Mouse (Mus musculus) C2C12 (cell line): ENCODE results near the gene Fancf. TPM values are rescaled to one million over a fixed set of nuclear protein-coding genes. Genes with fewer than 3 reads are reported as not detected.

ENCODE experiments used
- H3K27me3 ChIP-seq: one replicate; pipeline ENCODE4 v1.6.1; 2011; ENCODE audit not compliant: control insufficient read depth, insufficient read depth, insufficient read length
- H3K36me3 ChIP-seq: one replicate; pipeline ENCODE4 v1.6.1; 2011; ENCODE audit not compliant: control insufficient read depth, insufficient read depth
- H3K4me3 ChIP-seq: one replicate; pipeline ENCODE4 v1.5.1; 2011; ENCODE audit warnings: mild to moderate bottlenecking, control low read depth; ENCODE audit not compliant: poor library complexity, insufficient read depth, severe bottlenecking
- H3K79me2 ChIP-seq: one replicate; pipeline ENCODE4 v1.6.1; 2011; ENCODE audit not compliant: control insufficient read depth, insufficient read depth
- H3K79me3 ChIP-seq: one replicate; pipeline ENCODE4 v1.6.1; 2011; ENCODE audit warnings: low read depth, control low read depth
- H3ac ChIP-seq: one replicate; pipeline ENCODE3; 2011; ENCODE audit warnings: low read depth; ENCODE audit not compliant: control insufficient read depth, insufficient read length
- CEBPB ChIP-seq: IDR thresholded peaks from one replicate; pipeline ENCODE4 v1.6.1; 2011; ENCODE audit warnings: low read depth, mild to moderate bottlenecking, control low read depth, moderate library complexity
- CTCF ChIP-seq: IDR thresholded peaks from one replicate; pipeline ENCODE4 v1.5.1; 2011; ENCODE audit not compliant: control insufficient read depth, insufficient read depth, insufficient read length
- FOSL1 ChIP-seq: IDR thresholded peaks from one replicate; pipeline ENCODE4 v1.8.0; 2011; ENCODE audit warnings: mild to moderate bottlenecking, low read length; ENCODE audit not compliant: poor library complexity, insufficient read depth, severe bottlenecking
- MAX ChIP-seq: IDR thresholded peaks from one replicate; pipeline ENCODE4 v1.6.1; 2011; ENCODE audit warnings: mild to moderate bottlenecking, control low read depth
- MYOD1 ChIP-seq: IDR thresholded peaks from one replicate; pipeline ENCODE4 v1.6.1; 2011; ENCODE audit warnings: low read depth; ENCODE audit not compliant: control insufficient read depth, insufficient read length
- MYOG ChIP-seq: IDR thresholded peaks from one replicate; pipeline ENCODE4 v1.6.1; 2011; ENCODE audit not compliant: control insufficient read depth, insufficient read length; ENCODE audit errors: extremely low read depth
- USF1 ChIP-seq: IDR thresholded peaks from one replicate; pipeline ENCODE4 v1.6.1; 2011; ENCODE audit warnings: low read depth, mild to moderate bottlenecking, control low read depth, moderate library complexity
- polyA plus RNA-seq: library from polyadenylated mRNA; unstranded; fragments of >200 nt; fragmentation: generic; extraction: Trizol; gene quantifications from one replicate; pipeline ENCODE4 v1.2.1, GENCODE M21; 2012; ENCODE audit warnings: missing spikeins

The Fancf gene
- polyA plus RNA-seq, 1 experiment = 14.2 TPM

GRCm38 (mm10) chr7:51892224-51892965 lies 30.3 kb upstream of the Fancf start:
- Histone ChIP-seq H3K79me3 (no peaks in the 10 kb centered on the region), H3K36me3 (no peaks in the 10 kb centered on the region), H3K79me2 (no peaks in the 10 kb centered on the region), H3ac (no peak overlapping the region), H3K27me3 (no peaks in the 10 kb centered on the region), H3K4me3 (no peak overlapping the region)
- TF ChIP-seq FOSL1 (peak; percentile 90), MAX (peak; percentile 54), USF1 (no peak), CTCF (no peak), MYOD1 (peak; percentile 53), MYOG (no peak), CEBPB (no peak)

- Histone ChIP-seq H3K79me3 (no peaks in the 10 kb centered on the region), H3ac (no peak overlapping the region), H3K4me3 (no peak overlapping the region), H3K36me3 (no peaks in the 10 kb centered on the region), H3K79me2 (no peaks in the 10 kb centered on the region), H3K27me3 (no peaks in the 10 kb centered on the region)
- TF ChIP-seq MYOD1 = no peak
- no peak for TF ChIP-seq FOSL1
- no peak for TF ChIP-seq CEBPB
- TF ChIP-seq CTCF = no peak
- TF ChIP-seq MYOG = no peak
Observed at GRCm38 (mm10) chr7:51889601-51890000, 27.5 kb upstream of the Fancf start.

- Histone ChIP-seq H3ac (no peak overlapping the region), H3K36me3 (no peaks in the 10 kb centered on the region), H3K79me2 (no peaks in the 10 kb centered on the region), H3K27me3 (no peaks in the 10 kb centered on the region), H3K4me3 (no peak overlapping the region), H3K79me3 (no peaks in the 10 kb centered on the region)
- TF ChIP-seq USF1 (no peak), MAX (peak; percentile 23), CTCF (no peak), CEBPB (peak; percentile 55), MYOD1 (peak; percentile 67)
Observed at GRCm38 (mm10) chr7:51887678-51888567, 25.9 kb upstream of the Fancf start.

- no peak overlapping the region for H3ac ChIP-seq
- no peak for TF ChIP-seq CEBPB
- TF ChIP-seq MAX = no peak
- no peak for TF ChIP-seq CTCF
- TF ChIP-seq FOSL1 = no peak
Observed at GRCm38 (mm10) chr7:51885345-51885744, 23.3 kb upstream of the Fancf start.

GRCm38 (mm10) chr7:51880121-51880520 lies 18.1 kb upstream of the Fancf start:
- no peaks in the 10 kb centered on the region for H3K79me2 ChIP-seq
- H3K27me3 ChIP-seq = no peaks in the 10 kb centered on the region
- no peak overlapping the region for H3ac ChIP-seq
- no peak overlapping the region for H3K4me3 ChIP-seq
- no peaks in the 10 kb centered on the region for H3K36me3 ChIP-seq
- no peaks in the 10 kb centered on the region for H3K79me3 ChIP-seq
- TF ChIP-seq MAX (no peak), CEBPB (no peak), MYOG (no peak), MYOD1 (no peak), USF1 (no peak), CTCF (no peak), FOSL1 (no peak)

More at GRCm38 (mm10) chr7:51885345-51885744, 23.3 kb upstream of the Fancf start:
- no peaks in the 10 kb centered on the region for H3K79me2 ChIP-seq
- H3K36me3 ChIP-seq = no peaks in the 10 kb centered on the region
- H3K27me3 ChIP-seq = no peaks in the 10 kb centered on the region
- H3K79me3 ChIP-seq = no peaks in the 10 kb centered on the region
- no peak overlapping the region for H3K4me3 ChIP-seq
